Mouse (Mus musculus): ENCODE results near the gene Grxcr1. TPM values are rescaled to one million over a fixed set of nuclear protein-coding genes. Genes with fewer than 3 reads are reported as not detected.
A peak's percentile ranks its signal among the peaks of the same experiment; 100 is the strongest.

The Grxcr1 gene
- polyA plus RNA-seq, 1 experiment from 2014 or later = not detected

GRCm38 (mm10) chr5:68125478-68125877 is 93.8 kb downstream of the Grxcr1 start:
- H3K4me1 ChIP-seq (ENCODE audit: insufficient read depth) = no peaks in the 10 kb centered on the region
- H3K27me3 ChIP-seq (ENCODE audit: insufficient read depth, low read length) = no peaks in the 10 kb centered on the region
- H3K9ac ChIP-seq = no peak overlapping the region
- no peak for DNase-seq
- no peak overlapping the region for H3K27ac ChIP-seq (ENCODE audit: low read depth)
- ATAC-seq (ENCODE audit: insufficient read depth) = no peak
- TF ChIP-seq CTCF (IDR thresholded peaks at IDR 0.05; ENCODE audit: low read depth) = no peak
- no peaks in the 10 kb centered on the region for H3K9me3 ChIP-seq (ENCODE audit: low read depth, low read length)
- no peak overlapping the region for H3K4me3 ChIP-seq (ENCODE audit: low read depth, low read length)
- WGBS = 89% methylated on average over 1 of the region's 1 CpGs
- no peak overlapping the region for H3K4me2 ChIP-seq
- H3K36me3 ChIP-seq (ENCODE audit: insufficient read depth) = no peaks in the 10 kb centered on the region

- TF ChIP-seq CTCF (IDR thresholded peaks at IDR 0.05; ENCODE audit: low read depth) = peak; percentile 74
- no peak overlapping the region for H3K4me3 ChIP-seq (ENCODE audit: low read depth, low read length)
- ATAC-seq (ENCODE audit: insufficient read depth) (no peak), DNase-seq (peak; percentile 72)
- 11% methylated on average over 4 of the region's 4 CpGs for WGBS
- H3K9me3 ChIP-seq (ENCODE audit: low read depth, low read length) = no peaks in the 10 kb centered on the region
- no peak overlapping the region for H3K9ac ChIP-seq
- no peaks in the 10 kb centered on the region for H3K36me3 ChIP-seq (ENCODE audit: insufficient read depth)
- no peaks in the 10 kb centered on the region for H3K4me1 ChIP-seq (ENCODE audit: insufficient read depth)
- H3K27me3 ChIP-seq (ENCODE audit: insufficient read depth, low read length) = no peaks in the 10 kb centered on the region
- no peak overlapping the region for H3K4me2 ChIP-seq
- no peak overlapping the region for H3K27ac ChIP-seq (ENCODE audit: low read depth)
These were observed 96.8 kb downstream of the Grxcr1 start for GRCm38 (mm10) chr5:68128421-68128820.

- H3K27ac ChIP-seq (ENCODE audit: low read depth) = no peak overlapping the region
- no peaks in the 10 kb centered on the region for H3K4me1 ChIP-seq (ENCODE audit: insufficient read depth)
- no peak for TF ChIP-seq CTCF (IDR thresholded peaks at IDR 0.05; ENCODE audit: low read depth)
- ATAC-seq (ENCODE audit: insufficient read depth) = no peak
- no peaks in the 10 kb centered on the region for H3K36me3 ChIP-seq (ENCODE audit: insufficient read depth)
- H3K4me3 ChIP-seq (ENCODE audit: low read depth, low read length) = no peak overlapping the region
- no peaks in the 10 kb centered on the region for H3K27me3 ChIP-seq (ENCODE audit: insufficient read depth, low read length)
- no peak overlapping the region for H3K4me2 ChIP-seq
- DNase-seq = no peak
- WGBS = 75% methylated on average over 3 of the region's 3 CpGs
- H3K9ac ChIP-seq = no peak overlapping the region
- H3K9me3 ChIP-seq (ENCODE audit: low read depth, low read length) = no peaks in the 10 kb centered on the region
These were observed 97.4 kb downstream of the Grxcr1 start for GRCm38 (mm10) chr5:68128821-68129608.

GRCm38 (mm10) chr5:68146818-68147217 is 115.2 kb downstream of the Grxcr1 start:
- no peak for TF ChIP-seq CTCF (IDR thresholded peaks at IDR 0.05; ENCODE audit: low read depth)
- no peaks in the 10 kb centered on the region for H3K9me3 ChIP-seq (ENCODE audit: low read depth, low read length)
- H3K9ac ChIP-seq = no peak overlapping the region
- no peaks in the 10 kb centered on the region for H3K36me3 ChIP-seq (ENCODE audit: insufficient read depth)
- ATAC-seq (ENCODE audit: insufficient read depth) (no peak), DNase-seq (no peak)
- H3K4me2 ChIP-seq = no peak overlapping the region
- WGBS = 89% methylated on average over 1 of the region's 1 CpGs
- H3K27me3 ChIP-seq (ENCODE audit: insufficient read depth, low read length) = no peaks in the 10 kb centered on the region
- no peaks in the 10 kb centered on the region for H3K4me1 ChIP-seq (ENCODE audit: insufficient read depth)
- H3K27ac ChIP-seq (ENCODE audit: low read depth) = no peak overlapping the region
- no peak overlapping the region for H3K4me3 ChIP-seq (ENCODE audit: low read depth, low read length)

- H3K4me1 ChIP-seq (ENCODE audit: insufficient read depth) = no peaks in the 10 kb centered on the region
- TF ChIP-seq CTCF (IDR thresholded peaks at IDR 0.05; ENCODE audit: low read depth) = no peak
- H3K27ac ChIP-seq (ENCODE audit: low read depth) = no peak overlapping the region
- H3K4me3 ChIP-seq (ENCODE audit: low read depth, low read length) = no peak overlapping the region
- no peak overlapping the region for H3K4me2 ChIP-seq
- no peak overlapping the region for H3K9ac ChIP-seq
- DNase-seq = no peak
- H3K27me3 ChIP-seq (ENCODE audit: insufficient read depth, low read length) = no peaks in the 10 kb centered on the region
- WGBS = 62% methylated on average over 3 of the region's 3 CpGs
- no peaks in the 10 kb centered on the region for H3K36me3 ChIP-seq (ENCODE audit: insufficient read depth)
- no peak for ATAC-seq (ENCODE audit: insufficient read depth)
- no peaks in the 10 kb centered on the region for H3K9me3 ChIP-seq (ENCODE audit: low read depth, low read length)
These were observed 118.3 kb downstream of the Grxcr1 start for GRCm38 (mm10) chr5:68149946-68150345.

- H3K4me1 ChIP-seq (ENCODE audit: insufficient read depth) = no peaks in the 10 kb centered on the region
- no peak for TF ChIP-seq CTCF (IDR thresholded peaks at IDR 0.05; ENCODE audit: low read depth)
- 68% methylated on average over 4 of the region's 4 CpGs for WGBS
These were observed 118.9 kb downstream of the Grxcr1 start for GRCm38 (mm10) chr5:68150347-68151043.

GRCm38 (mm10) chr5:68162503-68162902 is 130.9 kb downstream of the Grxcr1 start:
- no peak for TF ChIP-seq CTCF (IDR thresholded peaks at IDR 0.05; ENCODE audit: low read depth)
- Histone ChIP-seq H3K4me1 (ENCODE audit: insufficient read depth) (no peaks in the 10 kb centered on the region), H3K27ac (ENCODE audit: low read depth) (no peak overlapping the region), H3K4me3 (ENCODE audit: low read depth, low read length) (no peak overlapping the region), H3K36me3 (ENCODE audit: insufficient read depth) (no peaks in the 10 kb centered on the region), H3K27me3 (ENCODE audit: insufficient read depth, low read length) (no peaks in the 10 kb centered on the region), H3K9me3 (ENCODE audit: low read depth, low read length) (no peaks in the 10 kb centered on the region), H3K9ac (no peak overlapping the region), H3K4me2 (no peak overlapping the region)
- WGBS = 32% methylated on average over 2 of the region's 2 CpGs
- ATAC-seq (ENCODE audit: insufficient read depth) = peak; percentile 70
- DNase-seq = peak; percentile 9

More at GRCm38 (mm10) chr5:68150347-68151043, 118.9 kb downstream of the Grxcr1 start:
- DNase-seq (no peak), ATAC-seq (ENCODE audit: insufficient read depth) (no peak)
- no peak overlapping the region for H3K9ac ChIP-seq
- no peaks in the 10 kb centered on the region for H3K9me3 ChIP-seq (ENCODE audit: low read depth, low read length)
- no peak overlapping the region for H3K27ac ChIP-seq (ENCODE audit: low read depth)
- H3K4me2 ChIP-seq = no peak overlapping the region
- H3K4me3 ChIP-seq (ENCODE audit: low read depth, low read length) = no peak overlapping the region
- H3K36me3 ChIP-seq (ENCODE audit: insufficient read depth) = no peaks in the 10 kb centered on the region
- no peaks in the 10 kb centered on the region for H3K27me3 ChIP-seq (ENCODE audit: insufficient read depth, low read length)
